Mouse (Mus musculus) naive thymus-derived CD4-positive, alpha-beta T cell, adult 5 months (primary cell): Measurements from ENCODE around the gene Rnaseh2c. TPM values are rescaled to one million over a fixed set of nuclear protein-coding genes. Genes with fewer than 3 reads are reported as not detected.

Experiments used
- polyA plus RNA-seq: library from polyadenylated mRNA; unstranded; fragments of 100-300 nt; shearing (Covaris generic); gene quantifications from one replicate; pipeline ENCODE4 v1.2.1, GENCODE M21; 2017

The Rnaseh2c gene
- 94.3 TPM for polyA plus RNA-seq

DNA sequence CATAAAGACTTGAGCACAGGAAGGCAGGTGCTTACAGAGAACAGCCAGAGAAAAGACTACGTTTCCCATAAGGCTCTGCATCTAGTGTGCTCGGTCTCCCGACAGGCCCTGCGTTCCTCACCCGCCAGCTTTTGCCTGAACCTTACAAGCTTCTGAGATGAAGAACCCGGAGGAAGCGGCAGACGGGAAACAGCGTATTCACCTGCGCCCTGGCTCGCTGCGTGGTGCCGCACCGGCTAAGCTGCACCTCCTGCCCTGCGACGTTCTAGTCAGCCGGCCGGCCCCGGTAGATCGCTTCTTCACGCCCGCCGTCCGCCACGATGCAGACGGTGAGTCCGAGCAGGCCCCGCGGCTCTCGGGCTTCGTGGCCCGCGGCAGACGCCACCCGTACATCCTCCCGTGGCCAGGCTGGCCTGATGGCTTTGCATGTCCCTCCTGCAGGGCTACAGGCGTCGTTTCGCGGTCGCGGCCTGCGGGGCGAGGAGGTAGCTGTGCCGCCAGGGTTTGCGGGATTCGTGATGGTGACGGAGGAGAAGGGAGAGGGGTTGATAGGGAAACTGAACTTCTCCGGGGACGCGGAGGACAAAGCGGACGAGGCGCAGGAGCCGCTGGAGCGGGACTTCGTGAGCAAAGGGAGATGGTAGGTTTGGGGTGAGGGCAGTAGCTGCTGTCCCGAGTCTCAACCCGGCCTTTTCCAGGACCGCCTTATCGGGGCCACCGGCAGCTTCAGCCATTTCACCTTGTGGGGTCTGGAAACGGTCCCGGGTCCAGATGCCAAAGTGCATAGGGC, at the start of gene Rnaseh2c:
TSS of gene Rnaseh2c (plus strand) at position 122 of the 790 bp plus-strand sequence.

DNA sequence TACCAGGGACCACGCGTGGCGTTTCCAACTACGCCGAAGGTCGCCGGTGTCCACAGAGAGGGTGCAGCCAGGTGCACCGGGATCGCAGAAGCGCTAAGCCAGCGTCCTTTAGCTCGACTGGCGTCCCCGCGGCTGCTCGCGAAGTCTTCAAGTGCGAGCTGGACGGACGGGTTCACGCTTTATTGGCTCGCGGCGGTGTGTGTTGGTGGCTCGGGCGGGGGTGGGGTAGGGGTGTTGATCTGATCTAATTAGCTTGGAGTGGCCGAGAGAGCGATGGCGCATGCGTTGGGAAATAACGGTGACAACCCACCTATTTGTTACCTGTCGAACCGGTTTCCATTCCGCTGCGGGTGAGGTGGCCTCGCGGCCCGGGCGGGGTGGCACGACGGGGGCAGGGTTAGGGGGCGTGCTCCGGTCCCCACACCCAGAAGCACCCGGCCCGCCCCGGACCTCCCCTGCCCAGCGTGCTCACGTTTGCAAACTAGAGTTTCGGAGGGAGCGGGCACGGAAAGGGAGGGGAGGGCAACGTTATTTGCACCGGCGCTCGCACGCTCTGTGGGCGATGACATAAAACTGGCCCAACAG, 41.1 kb upstream of the Rnaseh2c start, which contains the start of gene Ovol1:
TSS of gene Ovol1 (minus strand) at position 190 of the 585 bp plus-strand sequence.

DNA sequence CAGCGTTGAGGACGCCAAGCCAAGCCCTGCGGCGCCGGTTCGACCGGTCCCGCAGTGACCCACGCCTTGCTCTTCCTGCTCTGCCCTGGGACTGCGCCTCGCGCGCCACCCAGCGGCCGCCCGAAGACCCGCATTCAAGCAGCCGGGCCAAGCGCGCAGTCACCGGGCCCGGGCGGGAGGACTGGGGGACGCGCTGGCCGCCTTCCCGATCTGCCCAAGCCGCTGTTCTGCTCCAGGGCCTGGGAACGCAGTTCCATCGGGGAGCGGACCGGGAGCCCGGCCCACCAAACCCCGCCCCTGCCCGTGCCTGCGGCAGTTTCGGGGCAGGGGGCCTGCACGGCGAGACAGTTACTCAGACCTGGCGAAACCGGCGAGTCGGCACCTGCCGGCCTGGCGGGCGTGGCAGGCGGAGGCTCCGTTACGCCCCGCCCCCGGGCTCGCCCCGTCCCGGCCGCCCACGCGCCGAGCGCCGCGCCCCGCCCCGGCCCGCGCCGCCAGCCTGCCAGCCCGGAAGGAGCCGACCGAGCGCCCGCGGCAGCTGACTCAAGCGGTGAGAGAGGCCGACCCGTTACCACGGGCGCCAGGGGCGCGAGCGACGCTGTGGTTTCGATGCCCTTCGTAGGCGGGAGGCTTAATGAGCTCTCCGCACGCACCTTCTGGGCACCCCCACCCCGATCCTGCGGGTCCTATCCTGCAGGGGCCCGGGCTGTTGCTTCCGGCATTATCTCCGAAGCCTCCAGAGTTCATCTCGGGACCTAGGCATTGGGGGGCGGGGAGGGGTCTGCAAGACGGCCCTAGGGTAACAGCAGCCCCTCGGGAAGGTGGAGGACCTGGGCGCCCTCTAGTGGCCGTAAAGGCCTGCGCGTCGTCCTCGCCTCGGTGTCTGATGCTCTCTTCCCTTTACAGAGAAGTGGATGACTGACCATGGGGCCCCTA, 33.9 kb upstream of the Rnaseh2c start, which contains the start of gene Ap5b1:
TSS of gene Ap5b1 (plus strand) at position 492 of the 936 bp plus-strand sequence.

DNA sequence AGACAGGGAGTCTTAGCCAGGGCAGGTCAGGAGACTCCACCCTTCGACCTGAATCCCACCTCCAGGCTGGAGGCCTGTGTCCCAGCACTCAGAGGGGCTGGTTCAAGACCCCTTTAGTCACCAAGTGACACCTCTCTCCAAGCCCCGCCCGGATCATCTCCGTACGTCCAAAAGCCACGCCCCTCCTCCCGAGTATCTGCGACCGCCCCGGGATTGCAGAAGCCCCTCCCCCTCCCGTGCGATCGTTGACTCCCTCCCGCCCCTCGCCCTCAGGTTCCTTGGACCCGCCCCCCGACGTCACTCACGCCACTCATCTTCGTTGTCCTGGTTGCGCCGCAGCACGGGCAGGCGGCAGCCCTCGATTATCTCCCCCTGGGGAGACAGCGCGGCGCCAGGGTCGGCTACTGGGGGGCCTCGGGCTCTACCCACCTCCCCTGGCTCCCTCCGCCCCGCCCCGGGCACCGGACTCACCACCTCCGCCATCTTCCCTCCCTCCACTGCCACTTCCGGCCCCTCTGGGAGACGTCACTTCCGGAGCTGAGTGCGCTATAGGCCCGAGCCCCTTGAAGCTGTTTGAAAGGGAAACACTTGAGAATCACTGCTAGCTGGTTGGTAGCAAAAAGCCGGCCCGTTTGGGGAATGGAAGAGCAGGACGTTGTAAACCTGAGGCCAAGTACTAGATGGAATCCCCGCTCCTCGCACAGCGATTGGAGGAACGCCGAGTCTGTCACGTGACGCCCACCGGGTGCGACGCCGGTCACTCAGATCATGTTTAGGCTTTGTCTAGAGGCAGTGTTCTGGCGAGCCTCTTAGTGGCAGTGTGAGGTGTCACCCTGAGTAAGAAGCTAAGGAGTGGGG, 8.1 kb downstream of the Rnaseh2c start, which contains the start of gene Kat5:
TSS of gene Kat5 (minus strand) at position 691 of the 858 bp plus-strand sequence.

DNA sequence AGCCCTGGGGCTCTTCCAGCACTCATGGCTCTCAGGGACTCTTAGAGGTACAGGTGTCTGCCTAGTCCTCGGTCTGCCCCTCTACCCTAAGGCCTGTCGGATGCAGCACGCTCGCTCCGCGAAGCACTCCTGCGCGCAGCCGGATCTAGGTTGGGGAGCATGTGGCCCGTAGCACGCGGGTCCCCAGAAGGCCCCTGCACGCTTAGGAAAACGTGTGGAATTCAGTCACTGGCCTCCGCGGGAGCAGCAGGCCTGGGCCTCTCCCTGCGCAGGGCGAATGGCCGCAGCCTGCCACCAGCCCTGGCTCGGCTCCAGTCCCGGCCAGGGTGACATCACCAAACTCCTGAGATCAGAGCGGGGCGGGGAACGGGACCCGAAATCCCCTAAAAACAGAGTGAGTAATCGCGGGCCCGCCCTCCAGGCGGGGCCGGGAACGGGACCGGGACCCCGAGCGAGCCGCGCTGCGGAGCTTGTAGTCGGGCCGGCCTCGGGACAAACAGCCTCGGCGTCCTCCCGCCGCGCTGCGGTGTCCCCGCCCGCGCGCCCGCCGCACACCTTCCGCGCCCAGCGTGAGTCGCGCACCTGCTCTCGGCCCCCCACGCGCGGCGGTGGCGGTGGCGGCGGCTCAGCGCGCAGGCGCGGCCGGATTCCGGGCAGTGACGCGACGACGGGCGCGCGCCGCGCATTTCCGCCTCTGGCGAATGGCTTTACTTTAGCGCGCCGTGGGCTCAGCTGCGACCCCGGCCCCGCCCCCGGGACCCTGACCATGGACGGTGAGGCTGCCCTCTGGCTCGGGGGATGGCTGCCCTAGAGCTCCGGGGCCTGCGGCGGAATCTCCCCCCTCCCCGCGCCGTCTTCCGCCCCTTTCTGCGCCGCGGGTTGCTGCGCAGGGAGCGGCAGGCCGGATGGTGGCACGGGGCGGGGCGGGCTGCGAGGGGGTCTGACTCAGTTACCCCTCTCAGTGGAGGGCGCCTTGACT, 35.7 kb downstream of the Rnaseh2c start, which contains the start of gene Rela:
TSS of gene Rela (plus strand) at position 415 of the 979 bp plus-strand sequence.

Other genes starting within 250 kb of the Rnaseh2c start
- gene Eif1ad, start 235.1 kb upstream of the Rnaseh2c start, polyA plus RNA-seq, result 47.0 TPM
- gene Banf1, start 234.7 kb upstream of the Rnaseh2c start, polyA plus RNA-seq, result 229 TPM
- gene Sart1, start 213.2 kb upstream of the Rnaseh2c start, polyA plus RNA-seq, result 303 TPM
- 2.2 TPM for gene Tsga10ip, start 199.3 kb upstream of the Rnaseh2c start, polyA plus RNA-seq
- gene Drap1, start 176.9 kb upstream of the Rnaseh2c start, polyA plus RNA-seq, result 195 TPM
- gene AI837181, start 176.7 kb upstream of the Rnaseh2c start, polyA plus RNA-seq, result 35.8 TPM
- gene Fosl1, start 154.3 kb upstream of the Rnaseh2c start, polyA plus RNA-seq, result not detected
- gene Ccdc85b, start 144.0 kb upstream of the Rnaseh2c start, polyA plus RNA-seq, result 7.4 TPM
- 75.8 TPM for gene Fibp, start 141.3 kb upstream of the Rnaseh2c start, polyA plus RNA-seq
- 75.3 TPM for gene Ctsw, start 133.4 kb upstream of the Rnaseh2c start, polyA plus RNA-seq
- 0.81 TPM for gene Efemp2, start 127.9 kb upstream of the Rnaseh2c start, polyA plus RNA-seq
- gene Mus81, start 113.5 kb upstream of the Rnaseh2c start, polyA plus RNA-seq, result 45.4 TPM
- gene Cfl1, start 111.4 kb upstream of the Rnaseh2c start, polyA plus RNA-seq, result 2,727 TPM
- not detected for gene 1700020D05Rik, start 98.1 kb upstream of the Rnaseh2c start, polyA plus RNA-seq
- 3.7 TPM for gene Snx32, start 91.3 kb upstream of the Rnaseh2c start, polyA plus RNA-seq
- not detected for gene Ovol1, start 41.2 kb upstream of the Rnaseh2c start, polyA plus RNA-seq
- gene Ap5b1, start 33.8 kb upstream of the Rnaseh2c start, polyA plus RNA-seq, result 8.4 TPM
- 78.7 TPM for gene Kat5, start 8.4 kb downstream of the Rnaseh2c start, polyA plus RNA-seq
- 221 TPM for gene Rela, start 35.6 kb downstream of the Rnaseh2c start, polyA plus RNA-seq
- gene Sipa1, start 61.8 kb downstream of the Rnaseh2c start, polyA plus RNA-seq, result 178 TPM
- 53.1 TPM for gene Map3k11, start 86.9 kb downstream of the Rnaseh2c start, polyA plus RNA-seq
- 58.4 TPM for gene Pcnx3, start 87.0 kb downstream of the Rnaseh2c start, polyA plus RNA-seq
- gene Kcnk7, start 102.5 kb downstream of the Rnaseh2c start, polyA plus RNA-seq, result 0.46 TPM
- 20.2 TPM for gene Ehbp1l1, start 124.4 kb downstream of the Rnaseh2c start, polyA plus RNA-seq
- 57.4 TPM for gene Fam89b, start 127.8 kb downstream of the Rnaseh2c start, polyA plus RNA-seq
- gene Ltbp3, start 139.0 kb downstream of the Rnaseh2c start, polyA plus RNA-seq, result not detected
- 65.2 TPM for gene Scyl1, start 169.5 kb downstream of the Rnaseh2c start, polyA plus RNA-seq